Mouse (Mus musculus): ENCODE results near the gene Rpl29. TPM values are rescaled to one million over a fixed set of nuclear protein-coding genes. Genes with fewer than 3 reads are reported as not detected.

The Rpl29 gene
- polyA plus RNA-seq, 1 experiment, result 145 TPM

DNA sequence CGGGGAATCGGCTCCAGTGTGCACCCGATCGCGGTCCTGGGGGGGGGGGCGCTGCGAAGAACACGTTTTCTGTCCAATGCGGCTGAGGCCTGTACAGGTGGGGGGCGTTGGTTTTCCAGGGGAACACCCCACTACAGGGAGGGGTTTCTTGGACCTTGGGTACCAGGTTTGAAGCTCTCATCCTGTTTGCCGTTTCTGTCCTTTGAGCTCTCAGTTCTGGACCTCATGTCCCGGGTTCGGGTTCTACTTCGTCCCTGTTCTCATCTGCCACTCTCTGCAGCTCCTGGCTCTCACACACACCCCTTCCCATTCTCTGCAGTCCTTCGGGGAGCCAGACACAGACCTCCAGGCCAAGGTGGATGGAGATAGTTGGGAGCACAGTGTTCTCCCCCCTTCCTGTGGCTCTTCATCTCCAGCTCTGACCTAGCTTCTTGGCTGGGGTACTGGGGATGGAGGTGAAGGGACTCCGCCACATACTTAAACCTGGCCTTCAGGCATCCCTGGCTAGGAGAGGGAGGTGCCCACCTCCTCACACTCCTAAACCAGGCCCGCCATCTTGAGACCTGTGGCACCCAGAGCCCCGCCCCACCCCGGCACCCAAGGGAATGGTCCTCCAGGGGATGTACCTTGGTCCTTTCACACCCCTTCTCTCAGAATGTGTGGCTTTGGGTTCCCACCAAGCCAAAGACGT lies 25.0 kb downstream of the Rpl29 start:
- H3K27ac ChIP-seq (ENCODE audit: control insufficient read depth, insufficient read depth, low read depth, low read length, poor library complexity), result no peak overlapping the region
- no peaks in the 10 kb centered on the region for H3K4me1 ChIP-seq (ENCODE audit: control insufficient read depth, insufficient read depth, low read length)
- 26% methylated on average over 20 of the region's 20 CpGs for WGBS
- no peak overlapping the region for H3K4me3 ChIP-seq (replicated peaks; ENCODE audit: control insufficient read depth, low read depth, low read length)
- TF ChIP-seq CTCF (IDR thresholded peaks at IDR 0.05; ENCODE audit: control insufficient read depth, insufficient read depth, low read length) (no peak), POLR2A (IDR thresholded peaks at IDR 0.05; ENCODE audit: borderline replicate concordance, control insufficient read depth, low read depth, low read length) (no peak)

DNA sequence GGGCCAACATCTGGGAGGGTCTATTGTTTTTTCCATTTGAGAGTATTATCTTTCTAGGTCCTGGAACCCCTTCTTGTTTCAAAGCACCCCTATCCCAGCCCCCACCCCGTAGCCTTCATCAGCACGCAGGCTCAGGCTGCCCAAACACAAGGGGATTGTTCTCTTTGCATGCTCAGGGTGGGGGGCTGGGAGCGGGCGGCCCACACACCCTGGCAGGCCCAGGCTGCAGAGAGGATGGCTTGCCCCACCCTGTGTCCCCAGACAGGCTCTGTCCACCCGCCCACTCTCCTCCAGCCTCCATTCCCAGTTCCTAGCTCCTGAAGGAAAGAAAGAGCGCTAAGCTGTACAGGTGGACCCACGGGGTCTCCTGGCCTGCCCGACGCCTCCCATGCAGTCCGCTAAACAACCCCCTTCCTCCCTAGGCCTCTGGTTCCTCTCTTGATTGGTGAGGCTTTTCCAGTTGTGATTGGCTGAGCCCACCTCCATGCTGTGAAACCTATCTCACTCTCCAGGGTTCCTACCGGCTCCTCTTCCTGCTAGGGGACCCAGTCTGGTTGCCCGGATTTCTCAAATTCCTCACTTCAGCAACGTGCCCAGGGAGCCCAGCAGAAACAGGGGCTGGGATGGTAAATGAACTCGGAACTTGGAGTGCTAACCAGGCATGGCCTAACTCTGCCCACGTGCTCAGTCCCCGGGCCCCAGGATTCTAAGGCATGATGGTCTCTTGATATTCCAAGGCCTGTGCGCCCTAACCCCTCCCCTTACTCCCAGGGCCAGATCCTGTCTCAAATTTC lies 25.8 kb downstream of the Rpl29 start:
- no peak overlapping the region for H3K4me3 ChIP-seq (replicated peaks; ENCODE audit: control insufficient read depth, low read depth, low read length)
- no peak for TF ChIP-seq POLR2A (IDR thresholded peaks at IDR 0.05; ENCODE audit: borderline replicate concordance, control insufficient read depth, low read depth, low read length)
- TF ChIP-seq CTCF (IDR thresholded peaks at IDR 0.05; ENCODE audit: control insufficient read depth, insufficient read depth, low read length), result no peak
- 73% methylated on average over 17 of the region's 17 CpGs for WGBS
- H3K27ac ChIP-seq (ENCODE audit: control insufficient read depth, insufficient read depth, low read depth, low read length, poor library complexity), result no peak overlapping the region
- no peaks in the 10 kb centered on the region for H3K4me1 ChIP-seq (ENCODE audit: control insufficient read depth, insufficient read depth, low read length)

DNA sequence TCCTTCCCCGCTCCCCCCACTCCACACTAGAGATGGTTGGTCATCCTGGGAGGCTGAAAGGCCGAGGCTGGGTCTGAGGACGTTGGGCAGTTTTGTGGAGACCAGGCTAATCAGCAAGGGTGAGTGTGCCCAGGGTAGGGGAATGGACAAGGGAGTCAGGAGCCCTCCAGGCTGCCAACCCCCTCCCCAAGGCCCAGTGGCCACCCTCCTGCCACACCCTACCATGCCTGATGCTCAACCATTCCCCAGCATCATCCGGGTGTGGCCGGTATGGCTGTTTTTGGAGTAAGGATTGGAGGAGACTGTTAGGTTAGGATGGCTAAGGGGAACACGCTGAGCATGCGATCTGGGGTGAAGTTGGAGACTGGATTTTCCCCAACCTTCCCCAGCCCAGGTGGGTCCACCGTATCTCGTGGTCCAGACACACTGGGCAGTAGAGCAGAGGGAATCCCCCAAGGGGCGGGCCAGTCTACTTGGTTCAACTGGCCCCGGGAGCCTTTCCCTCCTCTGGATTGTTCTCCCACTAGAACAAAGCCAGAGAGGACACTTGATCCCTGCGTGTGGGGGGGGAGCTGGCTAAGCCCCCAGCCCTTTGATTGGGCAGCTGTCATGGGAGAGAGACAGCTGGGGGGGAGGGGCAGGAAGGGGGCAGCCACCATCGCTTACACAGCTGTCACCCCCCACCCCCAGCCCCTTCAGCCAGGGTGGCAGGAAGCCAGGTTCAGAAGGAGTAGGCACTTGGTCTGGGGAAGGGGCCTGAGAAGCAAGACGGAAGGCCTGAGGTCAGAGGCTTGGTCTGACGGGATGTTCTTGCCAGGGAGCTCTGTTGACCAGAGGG lies 27.3 kb downstream of the Rpl29 start:
- H3K4me1 ChIP-seq (ENCODE audit: control insufficient read depth, insufficient read depth, low read length), result no peaks in the 10 kb centered on the region
- TF ChIP-seq CTCF (IDR thresholded peaks at IDR 0.05; ENCODE audit: control insufficient read depth, insufficient read depth, low read length) (no peak), POLR2A (IDR thresholded peaks at IDR 0.05; ENCODE audit: borderline replicate concordance, control insufficient read depth, low read depth, low read length) (no peak)
- no peak overlapping the region for H3K27ac ChIP-seq (ENCODE audit: control insufficient read depth, insufficient read depth, low read depth, low read length, poor library complexity)
- WGBS, result 81% methylated on average over 15 of the region's 15 CpGs
- H3K4me3 ChIP-seq (replicated peaks; ENCODE audit: control insufficient read depth, low read depth, low read length), result no peak overlapping the region

DNA sequence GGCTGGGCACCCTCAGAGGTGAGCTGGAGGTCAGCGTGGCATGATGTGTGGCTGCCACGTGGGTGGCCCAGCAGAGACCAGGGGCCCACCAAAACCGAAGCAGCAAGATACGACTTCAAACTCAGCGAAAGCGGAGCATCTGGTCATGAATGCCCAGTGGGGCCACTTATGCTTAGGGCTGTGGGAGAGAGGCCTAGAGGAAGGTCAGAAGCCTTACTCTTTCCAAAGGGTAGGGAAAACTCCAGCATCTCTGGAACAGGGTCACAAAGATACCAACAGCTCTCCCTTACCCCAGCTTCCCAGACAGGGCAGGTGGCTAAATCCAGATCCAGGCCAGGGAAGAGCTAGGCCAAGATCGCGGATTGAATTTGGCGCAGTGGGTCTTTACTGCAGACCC lies 27.9 kb downstream of the Rpl29 start:
- no peak overlapping the region for H3K4me3 ChIP-seq (replicated peaks; ENCODE audit: control insufficient read depth, low read depth, low read length)
- H3K27ac ChIP-seq (ENCODE audit: control insufficient read depth, insufficient read depth, low read depth, low read length, poor library complexity), result no peak overlapping the region
- TF ChIP-seq CTCF (IDR thresholded peaks at IDR 0.05; ENCODE audit: control insufficient read depth, insufficient read depth, low read length), result no peak
- TF ChIP-seq POLR2A (IDR thresholded peaks at IDR 0.05; ENCODE audit: borderline replicate concordance, control insufficient read depth, low read depth, low read length), result no peak
- WGBS, result 93% methylated on average over 9 of the region's 9 CpGs
- H3K4me1 ChIP-seq (ENCODE audit: control insufficient read depth, insufficient read depth, low read length), result no peaks in the 10 kb centered on the region

DNA sequence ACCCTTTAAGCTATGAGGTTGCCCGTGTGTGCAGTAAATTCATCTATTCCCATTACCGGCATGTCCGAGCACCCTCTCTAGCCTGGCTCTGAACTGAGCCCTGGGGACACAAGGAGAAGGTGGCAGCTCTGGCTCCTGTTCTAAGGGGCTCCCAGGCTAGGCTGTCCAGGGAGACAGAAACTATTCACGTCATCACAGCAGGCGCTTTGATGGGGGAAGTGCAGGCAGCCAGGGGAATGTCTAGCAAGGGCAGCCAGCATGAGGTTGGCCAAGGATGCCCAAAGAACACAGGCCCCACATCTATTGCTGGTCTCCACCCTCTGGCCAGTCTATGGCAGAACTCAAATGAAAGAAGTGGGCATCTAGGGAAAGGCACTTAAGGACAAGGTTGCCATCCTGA lies 28.7 kb downstream of the Rpl29 start:
- no peak overlapping the region for H3K27ac ChIP-seq (ENCODE audit: control insufficient read depth, insufficient read depth, low read depth, low read length, poor library complexity)
- no peak overlapping the region for H3K4me3 ChIP-seq (replicated peaks; ENCODE audit: control insufficient read depth, low read depth, low read length)
- TF ChIP-seq POLR2A (IDR thresholded peaks at IDR 0.05; ENCODE audit: borderline replicate concordance, control insufficient read depth, low read depth, low read length) (no peak), CTCF (IDR thresholded peaks at IDR 0.05; ENCODE audit: control insufficient read depth, insufficient read depth, low read length) (no peak)
- 77% methylated on average over 5 of the region's 5 CpGs for WGBS
- no peaks in the 10 kb centered on the region for H3K4me1 ChIP-seq (ENCODE audit: control insufficient read depth, insufficient read depth, low read length)

DNA sequence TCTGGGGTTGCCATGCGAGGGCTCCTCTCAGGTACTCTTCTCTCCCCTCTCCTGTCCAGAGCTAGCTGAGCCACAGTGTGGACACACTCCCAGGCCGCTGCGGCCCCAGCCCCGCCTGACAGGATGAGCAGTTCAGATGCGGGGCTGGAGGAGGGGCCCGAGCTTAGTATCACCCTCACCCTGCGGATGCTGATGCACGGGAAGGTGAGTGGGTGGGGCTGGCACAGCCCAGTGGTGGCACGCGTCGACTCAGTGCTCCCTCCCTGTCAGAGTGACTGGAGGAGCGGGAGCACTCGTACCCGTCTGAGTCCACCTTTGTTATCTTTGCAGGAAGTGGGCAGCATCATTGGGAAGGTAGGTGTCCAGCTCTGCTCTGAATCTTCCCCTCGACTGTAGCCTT lies 30.7 kb downstream of the Rpl29 start:
- Histone ChIP-seq H3K4me3 (replicated peaks; ENCODE audit: control insufficient read depth, low read depth, low read length) (no peak overlapping the region), H3K27ac (ENCODE audit: control insufficient read depth, insufficient read depth, low read depth, low read length, poor library complexity) (no peak overlapping the region), H3K4me1 (ENCODE audit: control insufficient read depth, insufficient read depth, low read length) (no peaks in the 10 kb centered on the region)
- 86% methylated on average over 15 of the region's 15 CpGs for WGBS
- TF ChIP-seq POLR2A (IDR thresholded peaks at IDR 0.05; ENCODE audit: borderline replicate concordance, control insufficient read depth, low read depth, low read length), result no peak
- TF ChIP-seq CTCF (IDR thresholded peaks at IDR 0.05; ENCODE audit: control insufficient read depth, insufficient read depth, low read length), result no peak

DNA sequence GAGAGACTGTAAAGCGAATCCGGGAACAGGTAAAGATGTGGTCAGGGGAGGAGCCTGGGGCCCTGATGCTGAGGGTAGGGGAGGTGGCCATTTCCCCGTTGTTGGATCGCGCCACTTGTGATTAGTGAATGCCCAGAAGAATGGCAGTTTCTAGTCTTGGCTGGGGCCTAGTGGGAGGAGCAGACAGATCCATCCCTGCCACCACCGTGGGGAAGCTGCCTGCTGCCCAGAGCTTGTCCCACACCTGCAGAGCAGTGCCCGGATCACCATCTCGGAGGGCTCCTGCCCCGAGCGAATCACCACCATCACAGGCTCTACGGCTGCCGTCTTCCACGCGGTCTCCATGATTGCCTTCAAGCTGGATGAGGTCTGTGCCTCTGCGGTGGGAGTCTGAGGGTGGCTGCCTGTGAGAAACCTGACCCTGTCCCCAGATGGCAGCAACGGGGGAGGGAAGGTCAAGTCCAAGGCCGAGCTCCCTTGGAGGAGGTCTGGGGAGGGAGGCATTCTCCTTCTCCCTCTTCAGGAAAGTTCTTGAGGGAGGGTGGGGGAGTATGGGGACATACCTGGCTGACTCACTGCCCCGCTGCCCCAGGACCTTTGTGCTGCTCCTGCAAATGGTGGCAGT lies 31.3 kb downstream of the Rpl29 start:
- no peaks in the 10 kb centered on the region for H3K4me1 ChIP-seq (ENCODE audit: control insufficient read depth, insufficient read depth, low read length)
- TF ChIP-seq CTCF (IDR thresholded peaks at IDR 0.05; ENCODE audit: control insufficient read depth, insufficient read depth, low read length), result no peak
- no peak for TF ChIP-seq POLR2A (IDR thresholded peaks at IDR 0.05; ENCODE audit: borderline replicate concordance, control insufficient read depth, low read depth, low read length)
- H3K27ac ChIP-seq (ENCODE audit: control insufficient read depth, insufficient read depth, low read depth, low read length, poor library complexity), result no peak overlapping the region
- WGBS, result 84% methylated on average over 18 of the region's 18 CpGs
- no peak overlapping the region for H3K4me3 ChIP-seq (replicated peaks; ENCODE audit: control insufficient read depth, low read depth, low read length)
